Mouse (Mus musculus): ENCODE results near the gene Gm13941.
A peak's percentile ranks its signal among the peaks of the same experiment; 100 is the strongest.

Gm13941 gene

DNA sequence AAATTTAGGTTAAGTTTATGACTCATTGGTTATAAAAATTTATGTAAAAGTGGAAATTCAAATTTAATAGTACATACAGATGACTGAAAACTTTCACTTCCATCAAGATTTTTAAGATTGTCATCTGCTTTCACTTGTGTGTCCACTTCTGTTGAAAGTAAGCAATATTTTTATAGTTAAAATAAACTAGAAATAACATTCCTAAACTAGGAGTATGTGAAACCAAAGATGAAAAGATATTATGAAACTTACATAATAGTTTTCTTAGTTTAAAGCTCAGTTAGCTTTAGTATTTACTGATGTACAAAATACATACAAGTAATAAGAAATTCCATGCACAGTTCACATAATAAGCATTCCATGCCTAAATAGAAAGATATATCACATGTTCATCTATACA is at the start of gene Gm13941:
Gene Gm13941, minus strand, starts transcription at position 101 of the 400 bp plus-strand sequence.
- no peak for DNase-seq (ENCODE audit: low spot score)

DNA sequence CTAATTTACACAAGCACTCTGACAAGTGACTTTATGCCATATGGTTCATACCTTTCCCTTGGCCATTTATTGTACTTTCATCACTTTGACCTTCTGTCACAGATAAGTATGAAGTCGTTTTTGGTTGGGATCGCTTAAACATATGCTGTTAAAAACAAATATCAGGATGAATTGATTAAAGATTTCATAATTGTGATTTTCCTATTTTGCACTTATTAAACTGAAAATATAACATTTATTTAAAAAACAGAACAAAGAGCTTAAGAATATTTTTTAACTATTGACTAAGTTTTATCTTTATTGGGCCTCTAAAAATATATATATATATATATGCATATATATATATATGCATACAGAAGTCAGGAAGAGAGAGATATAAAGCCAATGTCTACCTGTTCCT is 47.1 kb upstream of the Gm13941 start, which contains the start of gene Gm15130:
Gene Gm15130, minus strand, starts transcription at position 101 of the 400 bp plus-strand sequence.
- no peak for DNase-seq (ENCODE audit: low spot score)

DNA sequence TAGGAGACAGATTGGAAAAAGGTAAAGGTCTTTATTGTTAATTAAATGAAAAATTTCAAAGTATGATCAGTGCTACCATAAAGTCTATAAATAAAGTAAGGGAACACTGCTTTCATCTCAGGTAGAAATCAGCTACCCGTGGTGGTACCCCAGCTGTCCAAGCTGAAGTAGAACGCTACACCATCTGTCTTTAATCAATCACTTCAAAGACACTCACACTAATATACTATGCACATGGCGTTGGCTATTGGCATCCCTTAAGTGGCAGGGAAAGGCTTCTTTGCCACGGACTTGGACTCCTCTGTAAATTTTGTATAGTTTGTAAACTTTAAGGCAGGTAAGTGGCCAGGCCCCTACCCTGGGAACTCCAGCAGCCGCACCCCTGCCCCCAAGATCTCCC is 30.0 kb upstream of the Gm13941 start:
- DNase-seq (ENCODE audit: low spot score): peak; percentile 24

DNA sequence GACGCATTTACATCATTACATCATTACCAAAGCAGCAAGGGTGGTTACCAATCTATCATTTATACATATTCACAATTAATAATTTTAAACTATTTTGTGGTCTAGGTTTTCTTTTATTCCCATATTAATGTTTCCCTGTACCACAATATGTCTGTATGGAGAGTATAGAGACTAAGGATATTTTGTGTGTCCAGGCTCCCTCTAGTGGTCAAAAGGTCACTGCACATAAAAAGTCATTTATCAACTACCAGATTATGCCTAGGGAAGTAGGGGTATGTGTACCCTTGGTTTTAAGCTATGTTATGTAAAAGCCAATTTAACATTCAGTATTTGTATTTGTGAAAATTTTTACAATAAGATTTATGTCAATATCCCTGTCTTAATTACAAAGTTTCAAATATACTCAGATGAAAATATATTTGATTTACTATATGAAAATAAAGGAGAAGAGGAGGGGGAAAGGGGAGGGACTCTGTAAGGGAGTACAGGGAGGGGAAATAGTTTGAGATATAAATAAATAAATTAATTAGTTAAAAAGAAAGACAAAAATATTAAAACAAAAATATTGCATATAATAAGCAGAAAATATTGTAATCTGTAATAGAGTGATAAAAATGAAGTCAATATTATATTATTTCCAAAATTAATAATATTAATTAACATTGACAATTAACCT is 47.1 kb downstream of the Gm13941 start:
- DNase-seq (ENCODE audit: low spot score): peak; percentile 82

All from embryo, embryonic 10.5 days (tissue).